Mouse (Mus musculus) right cerebral cortex, adult 18-20 months (tissue): ENCODE measurements at regions not wholly inside any gene's neighbourhood (a gene's known extent, or its start where the extent isn't known, plus 50 kb on each side); places are given as distances from the start of the nearest gene placed in this dataset.

Experiments used
- DNase-seq: peaks from one replicate; pipeline ENCODE4 v3.0.0; 2022; ENCODE audit warnings: mixed read lengths

DNA sequence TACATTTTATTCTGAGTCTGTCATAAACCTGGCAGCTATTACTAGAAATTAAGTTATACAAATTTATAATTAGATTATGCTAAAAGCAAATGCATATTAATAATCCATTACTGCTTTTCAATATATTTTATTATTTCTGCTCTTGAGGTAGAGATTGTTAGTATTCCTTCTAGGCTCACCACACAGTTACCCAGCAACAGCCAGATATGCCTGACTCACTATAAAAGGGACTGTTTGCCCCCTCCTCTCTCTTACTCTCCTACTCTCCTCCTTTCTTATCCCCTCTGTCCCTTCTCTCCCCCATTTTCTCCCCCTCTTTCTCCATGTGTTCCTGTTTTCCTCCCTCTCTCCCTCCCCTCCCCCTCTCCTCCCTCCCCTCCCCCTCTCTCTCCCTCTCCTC lies 98.7 kb downstream of the 4930505A04Rik start:
- no peak for DNase-seq

DNA sequence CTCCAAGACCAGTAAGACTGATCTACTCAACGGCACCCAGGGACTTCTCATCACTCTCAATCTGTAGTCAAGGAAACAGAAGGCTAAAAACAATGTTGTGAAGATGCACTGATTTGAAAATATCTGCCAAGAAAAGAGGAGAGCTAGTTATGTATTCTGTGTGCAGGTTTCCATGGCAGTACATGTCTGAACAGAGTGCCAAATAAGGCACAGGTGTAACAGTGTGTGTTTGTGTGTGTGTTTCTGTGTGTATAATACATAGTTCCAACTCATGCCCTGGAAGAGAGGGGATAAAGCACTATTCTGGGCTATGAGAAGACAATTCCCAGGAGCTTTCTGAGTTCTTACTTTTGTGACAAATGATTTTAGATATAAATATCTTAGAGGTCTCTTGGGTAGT lies 99.7 kb downstream of the 4930505A04Rik start:
- DNase-seq = peak; percentile 2

DNA sequence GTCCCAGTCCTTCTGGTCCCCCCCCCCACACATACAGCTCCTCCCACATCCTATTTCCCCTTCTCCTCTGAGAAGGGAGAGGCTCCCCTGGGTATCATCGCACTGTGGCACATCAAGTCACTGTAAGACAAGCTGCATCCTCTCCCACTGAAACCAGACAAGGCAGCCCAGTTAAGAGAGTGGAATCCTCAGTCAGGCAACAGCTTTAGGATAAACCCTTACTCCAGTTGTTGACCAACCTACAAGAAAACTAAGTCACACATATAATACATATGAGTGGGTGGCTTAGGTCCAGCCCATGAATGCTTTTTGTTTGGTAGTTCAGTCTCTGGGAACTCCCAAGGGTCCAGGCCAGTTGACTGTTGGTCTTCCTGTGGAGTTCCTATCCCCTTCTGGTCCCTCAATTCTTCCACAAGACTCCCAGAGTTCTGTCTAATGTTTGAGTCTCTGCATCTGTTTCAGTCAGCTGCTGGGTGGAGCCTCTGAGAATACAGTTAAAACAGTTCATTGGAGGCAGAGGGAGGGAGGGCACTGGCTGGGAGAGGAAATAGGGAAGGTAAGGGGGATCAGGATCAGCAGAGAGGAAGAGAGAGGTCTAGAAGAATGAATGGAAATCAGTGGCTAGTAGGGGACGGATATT lies 101.7 kb upstream of the Sptbn1 start:
- no peak for DNase-seq

DNA sequence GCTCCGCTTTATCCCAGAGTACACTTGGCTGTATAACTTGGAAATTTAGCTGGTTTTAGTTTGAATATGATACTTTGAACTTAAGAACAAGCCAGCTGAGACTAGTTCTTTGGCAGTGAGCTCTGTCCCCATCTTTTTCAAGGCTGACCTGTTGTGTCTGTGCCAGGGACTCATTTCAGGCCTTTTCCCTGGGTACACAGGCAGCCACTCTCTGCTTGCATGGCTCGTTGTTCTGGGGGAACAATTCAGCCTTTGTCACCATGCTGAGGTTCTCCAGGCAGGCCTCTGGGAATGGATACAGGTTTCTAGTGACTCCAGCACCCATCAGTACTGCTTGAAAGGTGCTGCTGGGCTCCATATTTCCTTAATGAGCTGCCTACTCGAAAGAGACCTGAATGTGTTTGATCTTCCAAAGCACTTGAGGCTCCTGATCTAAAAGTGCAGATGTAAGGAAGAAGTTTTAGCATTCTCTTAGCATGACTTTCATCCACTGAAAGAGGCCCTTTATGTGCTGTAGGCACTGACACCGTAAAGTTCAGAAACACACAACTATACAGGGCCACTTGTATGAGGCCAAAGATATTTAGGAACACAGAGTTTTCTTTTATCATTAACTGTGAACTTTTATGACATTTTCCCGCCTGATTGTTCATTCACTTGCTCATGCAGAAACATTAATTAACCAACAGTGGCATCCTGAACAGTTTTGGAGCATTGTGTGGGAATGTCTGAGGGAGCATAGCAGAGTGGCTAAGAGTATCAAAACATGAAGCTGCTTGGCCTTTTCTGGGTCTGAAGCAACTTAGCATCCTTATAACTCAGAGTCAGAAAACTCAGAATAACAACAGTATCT lies 99.6 kb upstream of the Sptbn1 start:
- peak; percentile 54 for DNase-seq

DNA sequence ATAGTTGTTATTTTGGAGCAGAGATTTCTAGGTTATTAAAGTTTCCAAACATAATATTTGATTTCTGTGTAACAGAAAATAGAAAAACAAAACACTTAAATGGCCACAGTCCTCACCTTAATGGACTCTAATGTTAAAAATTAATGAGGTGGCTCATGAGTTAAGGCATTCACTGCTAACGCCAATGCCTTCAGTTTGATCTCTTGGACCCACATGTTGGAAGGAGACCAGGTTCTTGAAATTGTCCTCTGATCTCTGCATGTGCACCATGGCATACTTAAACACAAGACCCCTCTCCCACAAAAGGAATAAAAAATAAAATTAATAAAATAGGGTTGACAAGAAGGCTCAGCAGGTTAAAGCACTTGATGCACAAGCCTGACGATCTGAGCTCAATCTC lies 98.5 kb upstream of the Sptbn1 start:
- no peak for DNase-seq

DNA sequence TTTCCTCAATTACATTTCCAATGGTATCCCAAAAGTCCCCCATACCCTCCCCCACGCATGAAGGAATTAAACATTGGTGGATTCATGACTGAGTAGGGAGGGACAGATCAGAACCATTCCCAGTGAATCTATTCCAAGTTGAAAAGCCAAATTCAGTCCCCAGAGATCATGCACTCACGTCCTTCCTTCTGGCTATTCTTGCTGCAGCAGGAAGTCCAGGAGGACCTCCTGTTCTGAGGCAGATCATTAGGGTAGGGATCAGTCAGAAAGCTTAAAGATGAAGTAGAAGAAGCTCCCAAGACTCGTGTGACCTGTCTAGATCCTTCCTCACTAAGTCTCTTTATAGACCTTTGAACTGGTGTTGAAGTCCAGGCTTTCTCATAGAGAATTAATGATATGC lies 97.0 kb upstream of the Sptbn1 start:
- DNase-seq = no peak

DNA sequence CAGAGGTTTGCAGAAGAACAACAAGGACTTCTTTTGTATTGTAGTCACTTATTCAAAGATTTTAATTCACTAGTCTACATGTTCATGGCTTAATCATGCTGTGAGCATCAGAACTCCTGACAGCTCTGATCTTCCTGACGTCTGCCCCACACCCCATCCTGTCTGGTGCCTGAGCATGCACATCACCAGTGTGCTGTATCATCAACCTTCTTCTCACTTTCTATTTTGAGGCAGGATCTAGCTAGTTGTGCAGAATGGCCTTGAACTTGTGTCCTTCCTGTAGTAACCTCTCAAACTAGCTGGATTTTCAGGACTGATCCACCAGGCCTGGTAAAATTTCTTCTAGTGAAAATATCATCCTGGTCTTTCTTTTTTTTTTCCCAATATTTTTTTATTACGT lies 96.6 kb upstream of the Sptbn1 start:
- DNase-seq = no peak

DNA sequence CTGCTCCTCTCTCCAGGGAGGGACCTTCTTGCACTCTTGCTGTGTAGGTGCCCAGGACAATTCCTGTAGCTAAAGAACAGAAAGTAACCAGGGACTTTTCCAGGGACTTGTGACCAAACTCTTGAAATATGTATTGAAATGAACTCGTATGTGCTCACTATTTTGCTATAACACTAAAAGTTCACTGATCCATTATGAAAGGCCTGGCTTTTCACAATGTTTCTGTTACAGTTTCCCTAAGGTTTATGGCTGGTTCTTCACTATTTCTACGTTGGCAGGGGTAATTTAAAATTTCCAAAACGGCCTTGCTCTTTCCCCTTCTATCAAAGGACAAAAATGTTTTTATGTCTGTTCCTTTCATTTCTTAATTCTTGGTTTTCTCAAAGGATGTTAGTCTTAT lies 90.2 kb upstream of the Sptbn1 start:
- no peak for DNase-seq

DNA sequence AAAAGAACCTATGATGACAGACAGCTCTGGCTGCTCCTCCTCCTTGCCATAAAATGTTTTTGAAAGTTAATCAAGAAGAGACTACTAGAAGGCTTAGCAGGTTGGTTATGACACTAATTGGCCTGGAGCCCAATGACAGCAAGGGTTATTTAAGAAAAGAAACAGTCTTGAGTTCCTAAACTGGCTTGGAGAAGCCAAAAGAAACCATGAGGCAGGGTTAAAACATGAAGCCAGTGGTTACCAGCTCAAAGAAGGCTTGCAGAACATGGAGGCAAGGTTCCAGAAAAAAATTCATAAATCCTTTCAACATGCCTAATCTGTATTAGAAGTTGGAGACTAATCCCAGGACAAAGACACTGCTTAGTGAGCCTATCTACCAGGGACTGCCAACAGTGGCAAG lies 87.4 kb upstream of the Sptbn1 start:
- no peak for DNase-seq

DNA sequence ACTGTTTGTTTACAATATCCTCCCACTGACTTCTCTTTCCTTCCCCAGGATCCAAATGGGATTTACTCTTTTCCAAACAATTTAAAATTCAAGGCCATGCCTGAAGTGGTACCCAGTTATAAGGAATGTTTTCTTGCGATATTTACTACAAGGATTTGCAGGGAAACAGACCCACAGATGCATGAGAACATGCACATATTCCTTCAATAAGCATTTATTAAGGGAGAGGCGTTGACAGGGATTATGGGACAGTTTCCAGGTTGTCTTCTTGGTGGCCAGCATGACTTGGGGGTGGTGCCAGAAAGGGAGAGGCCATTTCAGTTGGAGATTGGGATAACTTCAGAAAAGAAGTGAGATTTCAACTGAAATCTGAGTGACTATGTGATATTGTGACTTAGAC lies 58.4 kb upstream of the Sptbn1 start:
- DNase-seq = no peak
